Mouse (Mus musculus) hindbrain, embryonic 16.5 days (tissue): ENCODE data around the gene Psen2. TPM values are rescaled to one million over a fixed set of nuclear protein-coding genes. Genes with fewer than 3 reads are reported as not detected.

ENCODE experiments used
- ATAC-seq: fragments of 200-750 bp; cut with Nextera tagmentation; 2 replicates; pipeline ENCODE4 v1.8.0; 2017; ENCODE audit warnings: moderate TSS enrichment, moderate library complexity
- H3K27ac ChIP-seq: fragments of 300-500 bp; sonication (generic); 2 replicates; pipeline ENCODE4 v1.5.1; 2014; ENCODE audit warnings: low read depth, mild to moderate bottlenecking, control low read depth, low read length, moderate library complexity
- H3K27me3 ChIP-seq: fragments of 300-500 bp; sonication (generic); replicated peaks from 2 replicates; pipeline ENCODE4 v1.6.1; 2014; ENCODE audit warnings: low read length; ENCODE audit not compliant: control insufficient read depth, insufficient read depth
- H3K36me3 ChIP-seq: fragments of 300-500 bp; sonication (generic); 2 replicates; pipeline ENCODE4 v1.6.1; 2014; ENCODE audit warnings: mild to moderate bottlenecking, low read length, moderate library complexity, mixed read lengths; ENCODE audit not compliant: control insufficient read depth, insufficient read depth
- H3K4me1 ChIP-seq: fragments of 300-500 bp; sonication (generic); 2 replicates; pipeline ENCODE4 v1.6.1; 2014; ENCODE audit warnings: low read depth, low read length; ENCODE audit not compliant: control insufficient read depth, insufficient read depth
- H3K4me2 ChIP-seq: fragments of 300-500 bp; sonication (generic); 2 replicates; pipeline ENCODE4 v1.6.1; 2014; ENCODE audit warnings: mild to moderate bottlenecking, low read length, control low read depth, moderate library complexity
- H3K4me3 ChIP-seq: fragments of 300-500 bp; sonication (generic); 2 replicates; pipeline ENCODE4 v1.5.1; 2014; ENCODE audit warnings: mild to moderate bottlenecking, low read length, control low read depth, moderate library complexity
- H3K9ac ChIP-seq: fragments of 300-500 bp; sonication (generic); 2 replicates; pipeline ENCODE4 v1.6.1; 2014; ENCODE audit warnings: low read depth, mild to moderate bottlenecking, control low read depth, low read length, moderate library complexity
- H3K9me3 ChIP-seq: fragments of 300-500 bp; sonication (generic); 2 replicates; pipeline ENCODE4 v1.6.1; 2014; ENCODE audit warnings: mild to moderate bottlenecking, low read length, moderate library complexity; ENCODE audit not compliant: control insufficient read depth
- WGBS: fragments of 180-500 bp; shearing (Covaris S2); extraction: QIAGEN DNeasy Blood & Tissue Kit; methylation state at CpG from one replicate; pipeline ENCODE4 v1.1.7; 2014; 5-methylcytosine and 5-hydroxymethylcytosine counted together
- polyA plus RNA-seq: library from polyadenylated mRNA; unstranded; fragments of >200 nt; fragmentation: Nextera tagmentation; extraction: Ambion mirVana; gene quantifications from 2 replicates; pipeline ENCODE4 v1.2.1, GENCODE M21; 2015

Psen2 gene
- polyA plus RNA-seq, 1 experiment from 2014 or later: 22.2 TPM

DNA sequence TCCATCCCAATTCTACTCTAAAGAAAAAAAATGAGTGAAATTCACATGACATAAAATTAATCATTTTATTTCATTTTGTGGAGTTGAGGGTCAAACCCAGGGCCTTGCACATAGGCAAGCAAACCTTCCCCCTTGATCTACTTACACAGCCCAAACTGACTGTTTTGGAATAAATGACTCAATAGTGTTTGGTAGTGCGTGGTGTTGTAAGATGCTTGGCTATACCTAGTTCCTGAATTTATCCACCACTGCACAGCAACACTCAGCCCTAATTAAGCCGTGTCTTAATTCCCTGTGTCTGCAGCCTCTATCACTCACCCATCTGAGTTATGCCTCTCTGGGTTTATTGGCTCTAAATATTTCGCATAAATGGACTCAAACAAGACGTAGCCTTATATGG lies 37.1 kb upstream of the Psen2 start:
- ATAC-seq: no peak
- Histone ChIP-seq H3K27ac (no peak overlapping the region), H3K27me3 (no peaks in the 10 kb centered on the region), H3K9ac (no peak overlapping the region), H3K4me3 (no peak overlapping the region), H3K36me3 (no peaks in the 10 kb centered on the region), H3K4me1 (no peaks in the 10 kb centered on the region), H3K4me2 (no peak overlapping the region), H3K9me3 (no peaks in the 10 kb centered on the region)
- 89% methylated on average over 4 of the region's 4 CpGs for WGBS

GRCm38 (mm10) chr1:180299697-180300096 lies 36.5 kb upstream of the Psen2 start:
- ATAC-seq: no peak
- no peak overlapping the region for H3K9ac ChIP-seq
- H3K4me2 ChIP-seq: no peak overlapping the region
- 92% methylated on average over 4 of the region's 4 CpGs for WGBS
- H3K4me3 ChIP-seq: no peak overlapping the region
- no peaks in the 10 kb centered on the region for H3K9me3 ChIP-seq
- H3K27me3 ChIP-seq: no peaks in the 10 kb centered on the region
- no peaks in the 10 kb centered on the region for H3K36me3 ChIP-seq
- H3K27ac ChIP-seq: no peak overlapping the region
- H3K4me1 ChIP-seq: no peaks in the 10 kb centered on the region

DNA sequence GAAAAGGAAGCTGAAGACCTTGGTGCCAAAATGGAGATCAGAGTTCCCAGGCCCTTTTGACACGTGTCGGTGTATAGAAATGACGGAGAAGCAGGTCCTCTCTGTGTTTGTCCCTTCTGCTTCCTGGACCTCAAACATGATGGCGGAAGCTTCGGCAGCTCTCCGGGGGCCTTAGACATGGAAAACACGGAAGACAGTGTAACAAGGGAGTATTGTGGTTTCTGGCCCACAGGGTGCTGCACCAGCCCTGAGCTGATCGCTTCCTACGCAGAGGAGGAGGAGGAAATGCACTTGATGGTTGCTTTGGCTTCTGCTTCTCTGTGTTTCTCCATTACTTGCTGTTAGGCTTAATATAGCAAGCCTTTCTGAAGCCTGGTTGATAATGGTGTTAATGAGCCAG lies 32.9 kb upstream of the Psen2 start:
- H3K9ac ChIP-seq: no peak overlapping the region
- no peak for ATAC-seq
- H3K27ac ChIP-seq: no peak overlapping the region
- no peaks in the 10 kb centered on the region for H3K9me3 ChIP-seq
- 83% methylated on average over 9 of the region's 9 CpGs for WGBS
- H3K36me3 ChIP-seq: no peaks in the 10 kb centered on the region
- H3K4me3 ChIP-seq: no peak overlapping the region
- H3K27me3 ChIP-seq: no peaks in the 10 kb centered on the region
- H3K4me1 ChIP-seq: no peaks in the 10 kb centered on the region
- no peak overlapping the region for H3K4me2 ChIP-seq

DNA sequence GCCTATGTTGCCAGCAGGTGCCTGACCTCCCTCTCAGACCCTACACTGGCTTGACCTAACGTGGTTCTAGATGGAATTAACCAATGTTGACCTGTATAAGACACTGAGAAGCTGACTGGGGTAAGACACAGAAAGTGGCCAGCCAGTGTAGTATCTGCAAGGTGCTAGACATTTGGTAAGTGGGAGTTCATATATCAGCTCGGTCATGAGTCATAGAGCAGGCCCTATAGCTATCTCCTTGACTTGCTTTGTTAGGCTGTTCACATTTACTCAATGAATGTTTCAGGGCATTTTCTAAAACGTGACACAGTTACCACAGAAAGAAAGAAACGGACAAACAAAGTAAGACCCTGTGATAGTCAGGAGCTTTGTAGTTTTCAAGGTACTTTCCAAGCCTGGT lies 27.1 kb upstream of the Psen2 start:
- Histone ChIP-seq H3K4me2 (no peak overlapping the region), H3K4me3 (no peak overlapping the region), H3K27ac (no peak overlapping the region), H3K27me3 (no peaks in the 10 kb centered on the region), H3K9ac (no peak overlapping the region), H3K36me3 (no peaks in the 10 kb centered on the region), H3K4me1 (no peaks in the 10 kb centered on the region; the same call in none of the 2 replicates), H3K9me3 (no peaks in the 10 kb centered on the region)
- ATAC-seq: no peak
- WGBS: 90% methylated on average over 4 of the region's 4 CpGs

GRCm38 (mm10) chr1:180289788-180290187 lies 26.6 kb upstream of the Psen2 start:
- no peak overlapping the region for H3K4me3 ChIP-seq
- H3K4me2 ChIP-seq: no peak overlapping the region
- H3K9ac ChIP-seq: no peak overlapping the region
- no peaks in the 10 kb centered on the region for H3K27me3 ChIP-seq
- H3K9me3 ChIP-seq: no peaks in the 10 kb centered on the region
- no peak for ATAC-seq
- no peaks in the 10 kb centered on the region; the same call in none of the 2 replicates for H3K4me1 ChIP-seq
- no peak overlapping the region for H3K27ac ChIP-seq
- 82% methylated on average over 5 of the region's 5 CpGs for WGBS
- H3K36me3 ChIP-seq: no peaks in the 10 kb centered on the region

- Histone ChIP-seq H3K4me1 (peaks cover 1% of the 10 kb centered on the region), H3K4me3 (no peak overlapping the region), H3K27me3 (no peaks in the 10 kb centered on the region), H3K27ac (no peak overlapping the region), H3K4me2 (no peak overlapping the region), H3K9me3 (no peaks in the 10 kb centered on the region), H3K9ac (no peak overlapping the region), H3K36me3 (no peaks in the 10 kb centered on the region)
- ATAC-seq: no peak
- 92% methylated on average over 7 of the region's 7 CpGs for WGBS
Observed at GRCm38 (mm10) chr1:180288872-180289468, 25.7 kb upstream of the Psen2 start.

DNA sequence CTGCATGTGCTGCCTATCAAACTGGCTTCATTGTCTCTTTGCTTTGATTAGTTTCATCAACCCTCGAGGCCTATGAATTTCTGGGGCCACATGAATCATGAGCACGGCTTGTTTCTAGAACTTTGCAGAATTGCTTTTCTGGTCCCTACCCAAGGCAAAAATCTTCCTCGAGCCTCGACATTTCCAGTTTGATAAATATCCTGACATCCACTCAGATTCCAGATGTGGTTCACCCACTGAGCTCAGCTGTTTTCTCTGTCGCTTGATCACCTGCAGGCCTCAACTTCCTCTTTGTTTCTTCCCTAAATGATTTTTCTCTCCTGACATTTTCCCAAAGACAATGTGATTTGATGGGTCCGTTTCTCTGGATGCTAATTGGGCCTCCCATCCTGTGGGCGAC lies 25.0 kb upstream of the Psen2 start:
- no peak overlapping the region for H3K4me3 ChIP-seq
- peaks cover 4% of the 10 kb centered on the region for H3K4me1 ChIP-seq
- no peaks in the 10 kb centered on the region for H3K27me3 ChIP-seq
- ATAC-seq: no peak
- no peaks in the 10 kb centered on the region for H3K9me3 ChIP-seq
- 73% methylated on average over 7 of the region's 7 CpGs for WGBS
- no peak overlapping the region for H3K4me2 ChIP-seq
- H3K9ac ChIP-seq: no peak overlapping the region
- H3K36me3 ChIP-seq: no peaks in the 10 kb centered on the region
- no peak overlapping the region for H3K27ac ChIP-seq

DNA sequence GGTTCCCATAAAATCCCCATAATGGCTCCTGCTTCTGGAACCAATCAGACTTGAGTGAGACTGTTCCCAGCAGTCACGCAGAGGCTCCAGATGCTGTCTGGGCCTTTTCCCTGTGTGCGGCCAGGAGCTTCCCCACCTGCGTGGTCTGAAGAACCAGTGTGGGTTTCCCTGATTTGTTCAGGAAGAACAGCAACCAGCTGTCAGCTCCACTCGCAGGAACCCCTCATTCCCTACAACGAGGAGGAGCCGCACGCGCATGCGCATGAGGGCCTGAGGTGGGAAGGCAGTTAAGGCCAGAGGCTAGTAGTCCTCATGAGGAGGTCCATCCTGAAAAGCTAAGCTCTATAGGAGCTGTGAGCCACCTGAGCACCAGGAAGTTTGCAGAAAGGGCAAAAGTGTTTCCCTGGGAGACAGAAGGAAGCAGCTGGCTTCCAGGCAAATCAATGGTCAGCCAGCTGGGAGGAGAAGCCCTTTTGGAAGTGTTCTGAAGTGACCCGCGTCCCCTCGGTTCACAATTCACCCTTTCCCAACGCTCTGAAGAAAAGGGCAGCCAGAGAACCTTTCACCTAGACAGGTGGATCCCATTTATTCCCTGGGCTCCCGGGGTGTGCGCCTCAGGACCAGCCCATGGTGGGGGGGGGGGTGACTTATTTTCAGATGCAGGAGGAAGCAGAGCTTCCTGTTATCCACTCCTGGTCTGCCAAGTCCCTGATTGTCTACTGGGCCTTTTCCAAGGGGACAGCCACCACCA lies 23.0 kb upstream of the Psen2 start:
- no peaks in the 10 kb centered on the region for H3K27me3 ChIP-seq
- whole genome bisulfite sequencing: 55% methylated on average over 15 of the region's 15 CpGs

DNA sequence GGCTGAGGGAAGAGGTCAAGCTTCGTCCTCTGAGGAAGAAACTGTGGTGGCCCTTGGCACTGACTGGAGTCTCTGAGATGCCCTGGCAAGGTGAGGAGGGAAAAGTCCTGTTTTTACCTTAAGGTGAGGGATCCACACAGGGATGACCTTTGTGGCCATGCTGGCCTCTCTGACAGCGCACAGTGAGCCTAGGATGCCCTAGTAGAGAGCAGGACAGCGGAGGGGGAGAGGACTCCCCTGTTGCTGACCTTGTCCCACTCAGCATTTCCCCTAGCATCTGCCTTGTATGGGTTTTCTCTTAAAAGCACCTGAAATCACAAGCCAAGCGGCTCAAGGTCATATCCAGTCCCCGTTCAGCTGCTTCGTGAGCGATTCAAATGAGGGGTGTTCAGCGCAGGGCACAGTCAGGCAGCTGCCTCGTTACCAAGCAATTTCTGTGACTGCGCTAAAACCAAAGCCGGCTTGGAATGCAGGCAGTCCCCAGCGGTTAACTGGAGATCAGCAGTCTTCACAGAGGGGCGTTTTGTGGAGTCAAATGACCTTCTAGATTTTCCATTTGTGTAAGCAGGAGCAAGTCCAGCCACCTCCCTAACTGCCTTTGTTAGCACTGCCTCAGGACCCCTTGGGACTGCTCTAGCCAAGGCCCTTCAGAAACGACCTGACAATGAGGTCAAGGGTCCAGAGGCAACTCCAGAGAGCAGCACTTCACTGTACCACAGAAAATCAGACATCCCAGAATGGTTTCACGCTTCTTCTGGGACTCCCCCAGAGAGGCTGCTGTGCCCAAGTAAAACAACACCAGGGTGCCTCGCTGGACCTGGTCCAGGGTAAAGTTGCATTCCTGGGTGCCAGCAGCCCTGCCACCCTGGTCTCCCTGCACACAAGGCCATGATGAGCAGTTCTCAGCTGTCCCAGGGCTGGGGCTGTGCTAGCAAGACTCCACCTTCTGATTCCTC lies 20.9 kb upstream of the Psen2 start:
- Histone ChIP-seq H3K9ac (peak overlapping the region; percentile 1; the same call in 1 of the 2 replicates), H3K27me3 (no peaks in the 10 kb centered on the region), H3K4me2 (peak overlapping the region; percentile 22; the same call in 1 of the 2 replicates), H3K4me3 (no peak overlapping the region), H3K4me1 (peaks cover 7% of the 10 kb centered on the region), H3K36me3 (no peaks in the 10 kb centered on the region), H3K27ac (0 out of 2 replicates have a peak overlapping the region, but pooled peaks have one; percentile 16), H3K9me3 (no peaks in the 10 kb centered on the region)
- 21% methylated on average over 16 of the region's 16 CpGs for WGBS
- peak; percentile 69 for ATAC-seq

More for the DNA sequence above, 23.0 kb upstream of the Psen2 start:
- Histone ChIP-seq H3K4me3 (no peak overlapping the region), H3K36me3 (no peaks in the 10 kb centered on the region), H3K9ac (no peak overlapping the region), H3K9me3 (no peaks in the 10 kb centered on the region), H3K4me1 (peaks cover 4% of the 10 kb centered on the region), H3K27ac (no peak overlapping the region; the same call in 1 of the 2 replicates), H3K4me2 (no peak overlapping the region)
- no peak for ATAC-seq
